20 mouse cellular contexts compared by ENCODE assay signal in genomic region chr16:24202653-24203052, GRCm38 (mm10).
A peak's percentile ranks its signal among the peaks of the same experiment; 100 is the strongest.
DNase-seq lines count a peak whose midpoint lies in the region; ATAC-seq and TF ChIP-seq lines count a peak whose summit lies in the region.
"Had no signal": no experiment of that assay in that cellular context is flagged by ENCODE, and none has a peak within 500 bp of the region (broad histone marks: within the 10 kb centered on the region; RNA-seq: fewer than 3 reads in every experiment).

No protein-coding gene starts in this region.

- no peak overlapping the region for H3K4me2 ChIP-seq in forebrain, embryonic 11.5 days (ENCODE audit: low read depth, low read length, severe bottlenecking)
- H3K4me2 ChIP-seq: embryonic facial prominence, embryonic 15.5 days; heart, embryonic 12.5 days; hindbrain, embryonic 15.5 days had no signal

- ATAC-seq in megakaryocyte progenitor cell, adult 5-6 weeks (replicated peaks; ENCODE audit: poor library complexity) = peak; percentile 69
- ATAC-seq in forebrain, embryonic 11.5 days (replicated peaks; ENCODE audit: low FRiP score) = no peak
- ATAC-seq: forebrain, embryonic 16.5 days had no signal

- TF ChIP-seq POLR2A in bone marrow, adult 2 months (IDR thresholded peaks at IDR 0.05; ENCODE audit: borderline replicate concordance, control insufficient read depth, low read depth, low read length) = no peak
- TF ChIP-seq POLR2A in thymus, adult 2 months (IDR thresholded peaks at IDR 0.05; ENCODE audit: control insufficient read depth, extremely low read depth, insufficient read depth, low read length, poor library complexity) = no peak

- no peaks in the 10 kb centered on the region for H3K9me3 ChIP-seq in forebrain, embryonic 11.5 days (ENCODE audit: control insufficient read depth, low read length)
- H3K9me3 ChIP-seq: embryonic facial prominence, embryonic 15.5 days; forebrain, embryonic 10.5 days; heart, embryonic 12.5 days; hindbrain, embryonic 15.5 days had no signal

- peak; percentile 37 for DNase-seq in lung, postnatal 25 days (ENCODE audit: low spot score)
- no peak for DNase-seq in lung, adult 18-20 months
- peak; percentile 69 for DNase-seq in A20 (ENCODE audit: low read depth, low spot score)
- DNase-seq in forebrain, embryonic 11.5 days (ENCODE audit: low spot score) = no peak
- DNase-seq in layer of hippocampus, postnatal 14 days (ENCODE audit: low spot score in 2 of 2) = no peak
- DNase-seq in thymus, adult 2 months = no peak
- DNase-seq: adrenal gland, postnatal 14 days; cerebellum, adult 18-20 months; cerebellum, adult 9-11 months; cerebellum, postnatal 36 days; gastrocnemius, postnatal 10 days; heart, adult 2 months had no signal

- no peak for TF ChIP-seq CTCF in bone marrow, adult 2 months (IDR thresholded peaks at IDR 0.05; ENCODE audit: control insufficient read depth, insufficient read depth, low read length)
- TF ChIP-seq CTCF in thymus, adult 2 months (IDR thresholded peaks at IDR 0.05; ENCODE audit: borderline replicate concordance, control insufficient read depth, extremely low read depth, insufficient read depth, low read length, poor library complexity) = no peak

- 48% methylated on average over 5 of the region's 5 CpGs for WGBS in bone marrow, adult 2 months
- 83% methylated on average over 5 of the region's 5 CpGs for WGBS in forebrain, embryonic 11.5 days
- 91% methylated on average over 5 of the region's 5 CpGs for WGBS in thymus, adult 2 months

- no peak overlapping the region for H3K9ac ChIP-seq in forebrain, embryonic 11.5 days (ENCODE audit: low read length)
- H3K9ac ChIP-seq: embryonic facial prominence, embryonic 15.5 days; heart, embryonic 12.5 days; hindbrain, embryonic 15.5 days had no signal

- no peaks in the 10 kb centered on the region for H3K36me3 ChIP-seq in forebrain, embryonic 11.5 days (ENCODE audit: control insufficient read depth, insufficient read depth, low read length)
- no peaks in the 10 kb centered on the region for H3K36me3 ChIP-seq in thymus, adult 2 months (ENCODE audit: control insufficient read depth, insufficient read depth, low read length)
- H3K36me3 ChIP-seq: embryonic facial prominence, embryonic 15.5 days; forebrain, embryonic 10.5 days; heart, embryonic 12.5 days; hindbrain, embryonic 15.5 days had no signal

- no peak overlapping the region for H3K4me3 ChIP-seq in bone marrow, adult 2 months (replicated peaks; ENCODE audit: control insufficient read depth, low read depth, low read length)
- H3K4me3 ChIP-seq in forebrain, embryonic 11.5 days (ENCODE audit: low read depth, low read length) = no peak overlapping the region
- no peak overlapping the region for H3K4me3 ChIP-seq in thymus, adult 2 months (ENCODE audit: control insufficient read depth, insufficient read depth, low read length)
- H3K4me3 ChIP-seq: embryonic facial prominence, embryonic 15.5 days; erythroblast, embryonic 14.5 days; forebrain, embryonic 10.5 days; heart, adult 2 months; heart, embryonic 12.5 days; hindbrain, embryonic 15.5 days had no signal

- H3K27ac ChIP-seq in bone marrow, adult 2 months (ENCODE audit: control insufficient read depth, insufficient read depth, low read depth, low read length, poor library complexity) = peak overlapping the region; percentile 32; the same call in 1 of the 2 replicates
- no peak overlapping the region for H3K27ac ChIP-seq in forebrain, embryonic 11.5 days (ENCODE audit: low read depth, low read length)
- no peak overlapping the region for H3K27ac ChIP-seq in thymus, adult 2 months (ENCODE audit: control insufficient read depth, insufficient read depth, low read length)
- H3K27ac ChIP-seq: embryonic facial prominence, embryonic 15.5 days; forebrain, embryonic 10.5 days; heart, adult 2 months; hindbrain, embryonic 15.5 days had no signal

- peaks cover 10% of the 10 kb centered on the region; the same call in 1 of the 2 replicates for H3K4me1 ChIP-seq in bone marrow, adult 2 months (ENCODE audit: control insufficient read depth, insufficient read depth, low read length)
- H3K4me1 ChIP-seq in forebrain, embryonic 11.5 days (replicated peaks; ENCODE audit: control insufficient read depth, insufficient read depth, low read length) = no peaks in the 10 kb centered on the region
- peaks cover 73% of the 10 kb centered on the region for H3K4me1 ChIP-seq in thymus, adult 2 months (replicated peaks; ENCODE audit: control insufficient read depth, insufficient read depth, low read length)
- H3K4me1 ChIP-seq: hindbrain, embryonic 15.5 days had no signal

- H3K27me3 ChIP-seq in forebrain, embryonic 11.5 days (ENCODE audit: control insufficient read depth, insufficient read depth, low read length) = no peaks in the 10 kb centered on the region
- H3K27me3 ChIP-seq in thymus, adult 2 months (ENCODE audit: control insufficient read depth, insufficient read depth, low read length) = no peaks in the 10 kb centered on the region
- H3K27me3 ChIP-seq: embryonic facial prominence, embryonic 15.5 days; heart, embryonic 12.5 days; hindbrain, embryonic 15.5 days had no signal

Comparison
In these comparisons a context has a peak if more than half of its experiments do, and no peak if none do; other contexts are left out.
1. DNase-seq: peak in lung, postnatal 25 days (single experiment) and A20 (single experiment); none in lung, adult 18-20 months (0 of 2), forebrain, embryonic 11.5 days (single experiment), layer of hippocampus, postnatal 14 days (0 of 2) and thymus, adult 2 months (single experiment).